Mouse (Mus musculus) neural tube, embryonic 13.5 days (tissue): ENCODE results near the gene Ptpn14. TPM values are rescaled to one million over a fixed set of nuclear protein-coding genes. Genes with fewer than 3 reads are reported as not detected.
A peak's percentile ranks its signal among the peaks of the same experiment; 100 is the strongest.

Source experiments
- ATAC-seq: fragments of 200-750 bp; cut with Nextera tagmentation; 2 replicates; pipeline ENCODE4 v1.8.0; 2017; ENCODE audit warnings: low read depth, mild to moderate bottlenecking, moderate TSS enrichment, moderate library complexity
- H3K27ac ChIP-seq: fragments of 300-500 bp; sonication (generic); replicated peaks from 2 replicates; pipeline ENCODE4 v1.5.1; 2015; ENCODE audit warnings: moderate library complexity, mild to moderate bottlenecking, inconsistent platforms
- H3K27me3 ChIP-seq: fragments of 300-500 bp; sonication (generic); 2 replicates; pipeline ENCODE4 v1.6.1; 2015; ENCODE audit warnings: mild to moderate bottlenecking, inconsistent platforms
- H3K36me3 ChIP-seq: fragments of 300-500 bp; sonication (generic); 2 replicates; pipeline ENCODE4 v1.6.1; 2015; ENCODE audit warnings: mild to moderate bottlenecking, inconsistent platforms
- H3K4me1 ChIP-seq: fragments of 300-500 bp; sonication (generic); replicated peaks from 2 replicates; pipeline ENCODE4 v1.6.1; 2015; ENCODE audit warnings: inconsistent platforms
- H3K4me2 ChIP-seq: fragments of 300-500 bp; sonication (generic); 2 replicates; pipeline ENCODE4 v1.6.1; 2015; ENCODE audit warnings: inconsistent platforms, mild to moderate bottlenecking, moderate library complexity
- H3K4me3 ChIP-seq: fragments of 300-500 bp; sonication (generic); 2 replicates; pipeline ENCODE4 v1.5.1; 2015; ENCODE audit warnings: mild to moderate bottlenecking, inconsistent platforms
- H3K9ac ChIP-seq: fragments of 300-500 bp; sonication (generic); 2 replicates; pipeline ENCODE4 v1.6.1; 2015; ENCODE audit warnings: moderate library complexity, mild to moderate bottlenecking, inconsistent platforms
- H3K9me3 ChIP-seq: fragments of 300-500 bp; sonication (generic); 2 replicates; pipeline ENCODE4 v1.6.1; 2016; ENCODE audit warnings: inconsistent platforms
- WGBS: fragments of 180-500 bp; shearing (Covaris S2); methylation state at CpG from one replicate; pipeline ENCODE4 v1.1.7; 2015; 5-methylcytosine and 5-hydroxymethylcytosine counted together
- polyA plus RNA-seq: library from polyadenylated mRNA; unstranded; fragments of >200 nt; fragmentation: Nextera tagmentation; extraction: Ambion mirVana; gene quantifications from 2 replicates; pipeline ENCODE4 v1.2.1, GENCODE M21; 2015

Ptpn14 gene
- polyA plus RNA-seq, 1 experiment from 2014 or later, result 1.9 TPM

DNA sequence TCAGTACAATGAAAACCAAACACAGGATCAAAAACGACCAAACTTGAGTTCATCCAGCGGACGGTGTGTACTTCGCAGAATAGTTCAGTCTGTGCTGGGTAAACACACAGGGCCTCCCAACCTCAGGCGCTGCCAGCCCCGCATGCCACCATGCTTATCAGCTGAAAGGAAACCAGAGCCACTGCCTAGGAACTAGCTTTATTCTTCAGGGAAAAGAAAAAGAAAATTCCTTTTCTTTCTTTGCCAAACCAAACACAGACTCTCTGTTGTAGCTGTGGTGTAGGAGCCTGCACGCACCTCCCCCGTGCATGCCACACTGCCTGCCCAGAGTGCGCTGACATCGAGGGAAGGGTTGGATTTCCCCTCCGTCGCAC, 132.9 kb downstream of the Ptpn14 start:
- H3K36me3 ChIP-seq, result no peaks in the 10 kb centered on the region
- no peak overlapping the region for H3K27ac ChIP-seq
- 78% methylated on average over 12 of the region's 12 CpGs for WGBS
- no peaks in the 10 kb centered on the region for H3K27me3 ChIP-seq
- H3K9ac ChIP-seq, result no peak overlapping the region
- H3K4me3 ChIP-seq, result no peak overlapping the region
- peaks cover 32% of the 10 kb centered on the region for H3K4me1 ChIP-seq
- no peaks in the 10 kb centered on the region for H3K9me3 ChIP-seq
- ATAC-seq, result no peak
- no peak overlapping the region for H3K4me2 ChIP-seq

GRCm38 (mm10) chr1:189863727-189864126, 135.7 kb downstream of the Ptpn14 start:
- H3K4me2 ChIP-seq, result no peak overlapping the region
- H3K36me3 ChIP-seq, result no peaks in the 10 kb centered on the region
- no peak overlapping the region for H3K27ac ChIP-seq
- 90% methylated on average over 3 of the region's 3 CpGs for WGBS
- no peak overlapping the region for H3K4me3 ChIP-seq
- no peaks in the 10 kb centered on the region for H3K27me3 ChIP-seq
- no peak overlapping the region for H3K9ac ChIP-seq
- H3K9me3 ChIP-seq, result no peaks in the 10 kb centered on the region
- peaks cover 32% of the 10 kb centered on the region for H3K4me1 ChIP-seq
- ATAC-seq, result no peak

- Histone ChIP-seq H3K36me3 (no peaks in the 10 kb centered on the region), H3K9me3 (no peaks in the 10 kb centered on the region), H3K9ac (no peak overlapping the region), H3K27ac (peak overlapping the region; percentile 4; the same call in 1 of the 2 replicates), H3K4me3 (no peak overlapping the region), H3K27me3 (no peaks in the 10 kb centered on the region), H3K4me1 (peaks cover 29% of the 10 kb centered on the region), H3K4me2 (no peak overlapping the region)
- 72% methylated on average over 9 of the region's 9 CpGs for WGBS
- ATAC-seq, result no peak
Observed at GRCm38 (mm10) chr1:189864301-189864700, 136.2 kb downstream of the Ptpn14 start.

GRCm38 (mm10) chr1:189864846-189865560, 136.9 kb downstream of the Ptpn14 start:
- H3K27ac ChIP-seq, result peak overlapping the region; percentile 4; the same call in 1 of the 2 replicates
- 57% methylated on average over 15 of the region's 15 CpGs for WGBS
- no peak for ATAC-seq

DNA sequence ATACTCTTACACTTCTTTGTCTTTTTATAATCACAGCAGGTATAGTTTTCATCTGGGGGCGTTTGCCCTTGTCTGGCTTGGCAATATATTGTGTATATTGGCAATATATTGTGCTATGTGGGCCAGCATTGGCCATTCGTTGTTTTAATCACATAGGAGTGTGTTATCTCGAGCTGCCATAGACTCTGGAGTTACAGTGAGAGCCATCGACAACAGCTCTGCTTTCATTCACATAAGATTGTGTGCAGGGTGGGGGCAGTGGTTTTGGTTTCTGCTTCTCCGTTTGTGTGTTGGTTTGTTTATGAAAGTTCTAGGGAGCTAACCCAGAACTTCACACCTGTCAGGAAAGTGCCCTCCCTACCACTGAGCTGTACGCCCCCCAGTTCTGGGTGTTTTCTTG, 138.6 kb downstream of the Ptpn14 start:
- Histone ChIP-seq H3K36me3 (no peaks in the 10 kb centered on the region), H3K27me3 (no peaks in the 10 kb centered on the region), H3K4me3 (no peak overlapping the region), H3K4me2 (no peak overlapping the region), H3K27ac (no peak overlapping the region), H3K9ac (no peak overlapping the region), H3K9me3 (no peaks in the 10 kb centered on the region), H3K4me1 (peaks cover 29% of the 10 kb centered on the region)
- 85% methylated on average over 6 of the region's 6 CpGs for WGBS
- no peak for ATAC-seq

More at GRCm38 (mm10) chr1:189864846-189865560, 136.9 kb downstream of the Ptpn14 start:
- H3K4me3 ChIP-seq, result no peak overlapping the region
- no peaks in the 10 kb centered on the region for H3K9me3 ChIP-seq
- peaks cover 29% of the 10 kb centered on the region for H3K4me1 ChIP-seq
- no peak overlapping the region for H3K4me2 ChIP-seq
- no peaks in the 10 kb centered on the region for H3K36me3 ChIP-seq
- no peaks in the 10 kb centered on the region for H3K27me3 ChIP-seq
- H3K9ac ChIP-seq, result no peak overlapping the region

- Histone ChIP-seq H3K4me3 (no peak overlapping the region), H3K36me3 (no peaks in the 10 kb centered on the region), H3K4me1 (peaks cover 32% of the 10 kb centered on the region), H3K4me2 (no peak overlapping the region), H3K9me3 (no peaks in the 10 kb centered on the region), H3K27me3 (no peaks in the 10 kb centered on the region), H3K9ac (no peak overlapping the region), H3K27ac (peak overlapping the region; percentile 35; the same call in 1 of the 2 replicates)
- no peak for ATAC-seq
- WGBS, result 68% methylated on average over 5 of the region's 5 CpGs
Observed at GRCm38 (mm10) chr1:189867034-189867433, 139.0 kb downstream of the Ptpn14 start.

DNA sequence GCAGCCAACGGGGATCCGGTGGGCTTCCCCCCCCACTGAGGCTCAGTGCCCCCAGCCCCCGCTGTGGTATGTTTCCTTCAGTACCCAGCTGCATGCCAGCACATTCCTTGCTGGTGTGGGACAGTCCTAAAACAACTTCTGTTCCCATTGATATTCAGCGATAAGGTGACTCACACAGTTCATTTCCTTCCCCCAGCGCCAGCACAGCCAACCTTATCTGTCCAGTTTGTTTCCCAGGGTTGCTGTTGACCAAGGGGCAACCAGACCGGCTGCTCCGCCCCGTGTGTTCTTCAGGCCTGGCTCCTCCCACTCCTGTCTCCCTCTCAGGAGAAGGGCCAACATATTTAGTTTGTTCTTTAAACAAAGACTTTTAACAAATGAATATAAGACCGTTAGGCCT, 139.4 kb downstream of the Ptpn14 start:
- 75% methylated on average over 9 of the region's 9 CpGs for WGBS
- Histone ChIP-seq H3K4me1 (peaks cover 37% of the 10 kb centered on the region), H3K9ac (no peak overlapping the region), H3K27me3 (no peaks in the 10 kb centered on the region), H3K4me2 (no peak overlapping the region), H3K4me3 (no peak overlapping the region), H3K9me3 (no peaks in the 10 kb centered on the region), H3K27ac (peak overlapping the region; percentile 35; the same call in 1 of the 2 replicates), H3K36me3 (no peaks in the 10 kb centered on the region)
- no peak for ATAC-seq

- no peak for ATAC-seq
- no peaks in the 10 kb centered on the region for H3K36me3 ChIP-seq
- H3K9ac ChIP-seq, result no peak overlapping the region
- H3K27me3 ChIP-seq, result no peaks in the 10 kb centered on the region
- H3K4me3 ChIP-seq, result no peak overlapping the region
- 90% methylated on average over 10 of the region's 10 CpGs for WGBS
- H3K9me3 ChIP-seq, result no peaks in the 10 kb centered on the region
- H3K4me2 ChIP-seq, result no peak overlapping the region
- H3K4me1 ChIP-seq, result peaks cover 38% of the 10 kb centered on the region
- no peak overlapping the region for H3K27ac ChIP-seq
Observed at GRCm38 (mm10) chr1:189868036-189868435, 140.0 kb downstream of the Ptpn14 start.

DNA sequence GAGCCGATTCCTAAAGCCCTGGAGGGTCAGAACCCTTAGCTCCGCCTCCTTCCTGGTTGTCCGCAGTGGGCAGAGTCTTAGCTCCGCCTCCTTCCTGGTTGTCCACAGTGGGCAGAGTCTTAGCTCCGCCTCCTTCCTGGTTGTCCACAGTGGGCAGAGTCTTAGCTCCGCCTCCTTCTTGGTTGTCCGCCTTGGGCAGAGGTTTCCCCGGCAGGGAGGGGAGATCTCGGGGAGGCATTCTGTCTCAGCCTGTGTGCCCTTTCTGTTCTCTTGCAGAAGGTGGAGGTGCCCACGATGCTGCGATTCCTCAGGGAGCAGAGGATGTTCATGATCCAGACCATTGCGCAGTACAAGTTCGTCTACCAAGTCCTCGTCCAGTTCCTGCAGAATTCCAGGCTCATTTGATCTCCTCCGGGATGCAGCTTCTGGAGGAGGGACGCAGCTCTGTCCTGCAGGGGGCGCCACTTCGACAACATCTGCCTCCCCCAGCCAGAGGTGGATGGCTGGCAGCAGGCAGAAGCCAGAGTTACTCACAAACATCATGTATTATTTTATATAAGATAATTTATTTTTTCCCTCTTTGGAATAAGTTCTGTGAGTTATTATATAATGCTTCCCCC, 141.7 kb downstream of the Ptpn14 start:
- WGBS, result 92% methylated on average over 18 of the region's 18 CpGs
- ATAC-seq, result no peak

GRCm38 (mm10) chr1:189870539-189870938, 142.5 kb downstream of the Ptpn14 start:
- Histone ChIP-seq H3K36me3 (no peaks in the 10 kb centered on the region), H3K9ac (no peak overlapping the region), H3K9me3 (no peaks in the 10 kb centered on the region), H3K27me3 (no peaks in the 10 kb centered on the region), H3K4me3 (no peak overlapping the region), H3K27ac (no peak overlapping the region), H3K4me1 (peaks cover 34% of the 10 kb centered on the region), H3K4me2 (no peak overlapping the region)
- no peak for ATAC-seq
- WGBS, result 82% methylated on average over 8 of the region's 8 CpGs

More for the DNA sequence above, 141.7 kb downstream of the Ptpn14 start:
- H3K27me3 ChIP-seq, result no peaks in the 10 kb centered on the region
- no peaks in the 10 kb centered on the region for H3K36me3 ChIP-seq
- H3K9ac ChIP-seq, result no peak overlapping the region
- H3K4me3 ChIP-seq, result no peak overlapping the region
- H3K9me3 ChIP-seq, result no peaks in the 10 kb centered on the region
- H3K4me2 ChIP-seq, result no peak overlapping the region
- no peak overlapping the region for H3K27ac ChIP-seq
- H3K4me1 ChIP-seq, result peaks cover 42% of the 10 kb centered on the region

DNA sequence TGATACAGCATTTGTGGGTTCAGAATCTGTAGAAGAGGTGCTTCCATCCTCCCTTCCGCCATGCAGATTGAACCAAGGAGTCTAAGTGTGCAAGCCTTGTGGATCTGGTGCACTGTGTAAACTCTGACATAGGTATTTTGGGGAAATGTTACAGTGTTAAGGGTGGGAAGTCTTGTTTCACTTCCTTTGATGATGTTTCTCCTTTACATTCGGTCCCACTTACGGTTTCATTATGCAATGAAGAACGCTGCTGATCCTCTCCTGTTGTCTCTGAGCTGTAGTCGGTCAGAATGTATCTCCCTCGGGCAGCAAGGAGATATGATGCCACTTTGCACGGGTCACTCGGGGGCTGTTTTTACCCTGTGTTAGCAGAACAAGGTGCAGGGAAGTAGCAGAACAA, 143.6 kb downstream of the Ptpn14 start:
- WGBS, result 74% methylated on average over 8 of the region's 8 CpGs
- Histone ChIP-seq H3K9me3 (no peaks in the 10 kb centered on the region), H3K9ac (no peak overlapping the region), H3K36me3 (no peaks in the 10 kb centered on the region), H3K4me3 (no peak overlapping the region), H3K4me1 (peaks cover 38% of the 10 kb centered on the region), H3K27ac (peak overlapping the region; percentile 39; the same call in 1 of the 2 replicates), H3K4me2 (no peak overlapping the region), H3K27me3 (no peaks in the 10 kb centered on the region)
- ATAC-seq, result no peak

DNA sequence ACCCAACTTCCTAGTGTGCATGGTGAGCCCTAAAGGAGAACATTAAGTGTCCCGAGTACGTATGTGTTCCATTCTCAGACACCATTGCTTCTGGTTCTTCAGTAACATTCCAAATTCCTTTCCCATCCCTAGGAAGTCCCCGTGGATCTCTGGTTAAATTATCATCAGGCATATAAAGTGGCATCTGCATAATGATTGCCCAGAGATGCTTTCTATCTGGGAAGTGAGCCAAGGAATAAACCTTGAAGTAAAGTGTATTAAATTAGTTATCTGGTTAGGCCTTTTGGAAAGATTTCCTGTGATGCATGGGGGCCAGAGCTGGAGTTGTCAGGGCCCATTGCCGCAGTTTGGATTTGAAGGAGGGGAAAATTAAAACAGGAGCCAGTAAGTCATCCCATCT, 144.0 kb downstream of the Ptpn14 start:
- 60% methylated on average over 4 of the region's 4 CpGs for WGBS
- Histone ChIP-seq H3K36me3 (no peaks in the 10 kb centered on the region), H3K27me3 (no peaks in the 10 kb centered on the region), H3K9me3 (no peaks in the 10 kb centered on the region), H3K9ac (no peak overlapping the region), H3K4me3 (no peak overlapping the region), H3K4me1 (peaks cover 35% of the 10 kb centered on the region), H3K4me2 (no peak overlapping the region), H3K27ac (peak overlapping the region; percentile 39; the same call in 1 of the 2 replicates)
- ATAC-seq, result no peak
